Mouse (Mus musculus) gonadal fat pad, adult 2 months (tissue): ENCODE data around the gene Cox16. TPM values are rescaled to one million over a fixed set of nuclear protein-coding genes. Genes with fewer than 3 reads are reported as not detected.

Experiments
- DNase-seq: peaks from one replicate; pipeline ENCODE4 v3.0.0-alpha.2; 2012; ENCODE audit warnings: low read depth
- polyA plus RNA-seq: library from polyadenylated mRNA; depleted of rRNA; stranded (reverse); fragments of >200 nt; gene quantifications from 2 replicates; pipeline ENCODE4 v1.2.3, GENCODE M21; 2012; rRNA removed

Cox16 gene
- polyA plus RNA-seq, 1 experiment: 152 TPM

- DNase-seq: no peak
These were observed 159.9 kb downstream of the Cox16 start for GRCm38 (mm10) chr12:81324991-81325390.

GRCm38 (mm10) chr12:81324116-81324515, 160.8 kb downstream of the Cox16 start:
- no peak for DNase-seq

GRCm38 (mm10) chr12:81321021-81321420, 163.9 kb downstream of the Cox16 start:
- DNase-seq: no peak

GRCm38 (mm10) chr12:81317811-81318210, 167.1 kb downstream of the Cox16 start:
- no peak for DNase-seq

- no peak for DNase-seq
These were observed 169.0 kb downstream of the Cox16 start for GRCm38 (mm10) chr12:81315953-81316352.

Other genes starting within 250 kb of the Cox16 start
- 0.14 TPM in 2 replicates for gene Slc8a3, start 151.9 kb downstream of the Cox16 start, polyA plus RNA-seq
- 0.43 and 0.55 TPM in 2 replicates for gene Gm4787, start 105.7 kb downstream of the Cox16 start, polyA plus RNA-seq
- 0.27 and 0.29 TPM in 2 replicates for gene Adam4, start 63.2 kb downstream of the Cox16 start, polyA plus RNA-seq
- gene Gm20498, start 47.8 kb upstream of the Cox16 start, polyA plus RNA-seq: 15.3 and 15.6 TPM in 2 replicates
- gene Synj2bp, start 47.8 kb upstream of the Cox16 start, polyA plus RNA-seq: 21.3 and 30.6 TPM in 2 replicates
- 0.03 and 0.06 TPM in 2 replicates for gene Adam21, start 83.3 kb upstream of the Cox16 start, polyA plus RNA-seq
- 12.0 and 12.9 TPM in 2 replicates for gene Med6, start 109.9 kb upstream of the Cox16 start, polyA plus RNA-seq
- 3.0 TPM in 2 replicates for gene Ttc9, start 146.1 kb upstream of the Cox16 start, polyA plus RNA-seq